Mouse (Mus musculus) CD8-positive naive resting alpha-beta T cell, adult 57 days (primary cell): Measurements from ENCODE around the gene Pde6c. TPM values are rescaled to one million over a fixed set of nuclear protein-coding genes. Genes with fewer than 3 reads are reported as not detected.

Experiments
- total RNA-seq: library from RNA; stranded (reverse); gene quantifications from one replicate; pipeline ENCODE4 v1.2.4, GENCODE M21; 2023

Pde6c gene
- not detected for total RNA-seq

DNA sequence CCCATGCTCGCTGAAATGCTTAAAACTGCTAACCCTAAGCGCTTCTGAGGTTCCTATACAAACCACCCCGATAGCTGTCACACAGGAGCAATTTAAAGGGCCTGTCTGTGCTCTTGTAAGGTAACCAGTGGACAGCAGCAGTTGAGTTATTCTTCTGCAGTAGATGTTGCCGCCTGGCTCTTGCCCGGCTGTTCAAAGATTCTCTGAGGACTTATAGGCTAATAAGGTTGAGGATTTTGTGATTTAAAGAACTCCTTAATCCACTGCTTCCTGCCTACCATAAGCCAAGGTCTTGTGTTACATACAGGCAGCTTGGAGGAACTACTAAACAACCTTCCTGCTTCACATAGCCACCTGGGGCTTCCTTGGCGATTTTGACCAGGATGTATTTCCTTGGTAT, at the start of gene Pde6c:
Gene Pde6c (plus strand): TSS at position 301 of the 400 bp plus-strand sequence.

DNA sequence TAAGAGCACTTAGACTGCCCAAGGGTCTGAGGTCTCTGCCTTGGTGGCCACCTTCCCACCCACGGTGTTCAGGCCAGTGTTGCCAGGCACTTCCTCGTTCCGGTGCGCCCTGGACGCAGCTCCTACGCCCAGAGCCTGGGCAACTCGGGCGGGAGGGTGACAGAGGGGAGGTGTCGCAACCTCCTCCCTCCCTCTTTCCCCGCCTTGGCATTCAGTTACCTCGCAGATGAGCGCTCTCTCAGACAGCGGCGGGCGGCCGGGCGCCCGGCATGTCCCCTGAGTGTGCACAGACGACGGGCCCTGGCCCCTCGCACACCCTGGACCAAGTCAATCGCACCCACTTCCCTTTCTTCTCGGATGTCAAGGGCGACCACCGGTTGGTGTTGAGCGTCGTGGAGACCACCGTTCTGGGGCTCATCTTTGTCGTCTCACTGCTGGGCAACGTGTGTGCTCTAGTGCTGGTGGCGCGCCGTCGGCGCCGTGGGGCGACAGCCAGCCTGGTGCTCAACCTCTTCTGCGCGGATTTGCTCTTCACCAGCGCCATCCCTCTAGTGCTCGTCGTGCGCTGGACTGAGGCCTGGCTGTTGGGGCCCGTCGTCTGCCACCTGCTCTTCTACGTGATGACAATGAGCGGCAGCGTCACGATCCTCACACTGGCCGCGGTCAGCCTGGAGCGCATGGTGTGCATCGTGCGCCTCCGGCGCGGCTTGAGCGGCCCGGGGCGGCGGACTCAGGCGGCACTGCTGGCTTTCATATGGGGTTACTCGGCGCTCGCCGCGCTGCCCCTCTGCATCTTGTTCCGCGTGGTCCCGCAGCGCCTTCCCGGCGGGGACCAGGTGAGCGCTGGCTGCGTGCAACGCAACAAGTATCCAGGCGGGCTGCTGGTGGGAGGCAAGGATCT, 35.5 kb upstream of the Pde6c start, which contains the start of gene Ffar4:
Gene Ffar4 (plus strand): TSS at position 214 of the 901 bp plus-strand sequence.

DNA sequence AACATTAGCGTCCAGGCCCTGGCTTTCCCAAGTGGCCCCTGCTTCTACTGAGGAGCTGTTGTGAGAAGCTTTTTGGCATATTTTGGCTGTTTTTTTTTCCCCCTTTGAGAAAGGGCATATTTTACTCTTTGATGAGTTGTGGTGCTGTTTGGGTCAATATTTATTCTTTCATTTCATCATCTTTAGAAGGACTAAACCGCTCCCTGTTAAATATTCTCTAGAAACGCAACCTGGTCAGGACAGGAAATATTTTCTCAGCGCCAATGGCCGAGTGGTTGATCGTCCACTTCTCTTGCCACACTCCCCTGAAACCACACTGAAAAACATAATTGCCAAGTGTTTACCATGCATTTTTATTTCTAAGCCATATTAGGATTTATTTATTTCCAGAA, 7.4 kb upstream of the Pde6c start, which contains the start of gene Rbp4:
Gene Rbp4 (minus strand): TSS at position 63 of the 392 bp plus-strand sequence.

DNA sequence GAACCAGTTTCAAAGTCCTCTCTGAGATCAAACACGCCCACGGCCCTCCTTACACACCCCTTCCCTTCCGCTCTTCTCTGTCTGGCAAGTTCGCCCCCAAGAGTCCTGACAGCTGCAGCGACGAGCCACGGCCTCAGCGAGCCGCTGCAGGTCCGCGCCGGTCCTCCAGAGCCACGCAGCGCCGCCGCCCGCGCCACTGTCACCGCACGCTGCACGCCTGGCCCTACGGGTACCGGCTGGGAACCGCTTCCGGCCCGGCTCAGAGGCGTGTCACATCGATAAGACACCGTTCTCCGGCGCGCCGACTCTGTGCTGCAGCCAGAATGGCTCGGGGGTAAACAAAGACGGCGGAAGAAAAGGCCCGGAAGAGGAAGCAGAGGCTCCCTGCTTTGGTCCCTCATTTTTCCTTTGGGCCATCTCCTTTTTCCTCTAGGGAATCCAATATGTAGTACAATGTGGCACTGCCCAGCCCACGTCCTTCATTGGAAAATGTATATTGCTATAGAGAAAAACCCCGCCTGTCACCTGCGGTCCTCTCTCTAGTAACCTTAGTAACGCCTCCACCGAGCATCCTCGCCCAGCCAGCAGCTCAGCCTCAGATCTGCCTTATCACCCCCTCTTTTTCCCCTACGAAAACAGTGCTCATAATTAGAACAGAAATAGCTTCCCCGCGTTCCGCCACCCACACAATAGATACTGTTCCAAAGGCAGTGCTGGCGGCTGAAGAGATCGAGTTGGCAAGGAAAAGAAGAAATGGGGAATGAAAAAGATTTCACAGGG, 91.5 kb downstream of the Pde6c start, which contains the start of gene Fra10ac1:
Gene Fra10ac1 (minus strand): TSS at position 252 of the 780 bp plus-strand sequence.

Other genes starting within 250 kb of the Pde6c start
- gene Myof, start 89.2 kb upstream of the Pde6c start, total RNA-seq: 6.1 TPM
- gene Cep55, start 77.8 kb upstream of the Pde6c start, total RNA-seq: 0.77 TPM
- not detected for gene Ffar4, start 35.7 kb upstream of the Pde6c start, total RNA-seq
- gene Rbp4, start 7.5 kb upstream of the Pde6c start, total RNA-seq: not detected
- 16.8 TPM for gene Fra10ac1, start 91.4 kb downstream of the Pde6c start, total RNA-seq
- gene Lgi1, start 131.8 kb downstream of the Pde6c start, total RNA-seq: not detected